Mouse (Mus musculus): ENCODE measurements around the gene Tcte1. TPM values are rescaled to one million over a fixed set of nuclear protein-coding genes. Genes with fewer than 3 reads are reported as not detected.

The Tcte1 gene
- total RNA-seq, 2 experiments from 2014 or later, result 1.1 to 1.3 TPM

- DNase-seq (ENCODE audit: extremely low spot score in 1 of 2, low spot score in 2 of 2), result no peak
- intact Hi-C loops (cut with DNase I), result no loop called here
- Histone ChIP-seq H3K27ac (peak overlapping the region; percentile 69), H3K4me3 (peak overlapping the region; percentile 17; the same call in 1 of the 2 replicates)
- TF ChIP-seq CTCF (IDR thresholded peaks at IDR 0.05), result no peak
Observed at GRCm38 (mm10) chr17:45591701-45592605, 68.7 kb downstream of the Tcte1 start.

Other genes with a start within 250 kb of the Tcte1 start
- gene Cdc5l, start 89.7 kb upstream of the Tcte1 start, total RNA-seq (2021), result 10 to 100 TPM; 55.4 to 57.6 TPM
- 1 to 10 TPM; 5.5 to 5.8 TPM for gene Spats1, start 48.0 kb upstream of the Tcte1 start, total RNA-seq (2021)
- 10 to 100 TPM; 27.2 to 29.1 TPM for gene Aars2, start 16.6 kb upstream of the Tcte1 start, total RNA-seq (2021)
- 100 to 1,000 TPM; 132 to 133 TPM for gene Tmem151b, start 26.2 kb downstream of the Tcte1 start, total RNA-seq (2021)
- gene Nfkbie, start 32.3 kb downstream of the Tcte1 start, total RNA-seq (2021), result 1 to 10 TPM; 2.3 to 2.4 TPM
- 10 to 100 TPM; 21.5 to 26.3 TPM for gene Slc35b2, start 40.4 kb downstream of the Tcte1 start, total RNA-seq (2021)
- gene Hsp90ab1, start 49.8 kb downstream of the Tcte1 start, total RNA-seq (2021), result 1,000 to 10,000 TPM; 1,492 to 1,507 TPM
- gene Slc29a1, start 76.2 kb downstream of the Tcte1 start, total RNA-seq (2021), result 10 to 100 TPM; 19.7 to 23.6 TPM
- not detected for gene Mymx, start 78.7 kb downstream of the Tcte1 start, total RNA-seq (2021)
- 1 to 10 TPM in 1 of 2 experiments, under 1 TPM in 1; 0.25 to 1.5 TPM for gene Capn11, start 135.9 kb downstream of the Tcte1 start, total RNA-seq (2021)
- 10 to 100 TPM; 42.4 to 44.1 TPM for gene Mrpl14, start 162.9 kb downstream of the Tcte1 start, total RNA-seq (2021)
- gene Tmem63b, start 163.5 kb downstream of the Tcte1 start, total RNA-seq (2021), result 100 to 1,000 TPM; 176 to 184 TPM
- not detected for gene 1600014C23Rik, start 210.4 kb downstream of the Tcte1 start, total RNA-seq (2021)

Data from left cerebral cortex, adult 2 months (tissue).